Mouse (Mus musculus): ENCODE data around the gene Tmem140.

DNA sequence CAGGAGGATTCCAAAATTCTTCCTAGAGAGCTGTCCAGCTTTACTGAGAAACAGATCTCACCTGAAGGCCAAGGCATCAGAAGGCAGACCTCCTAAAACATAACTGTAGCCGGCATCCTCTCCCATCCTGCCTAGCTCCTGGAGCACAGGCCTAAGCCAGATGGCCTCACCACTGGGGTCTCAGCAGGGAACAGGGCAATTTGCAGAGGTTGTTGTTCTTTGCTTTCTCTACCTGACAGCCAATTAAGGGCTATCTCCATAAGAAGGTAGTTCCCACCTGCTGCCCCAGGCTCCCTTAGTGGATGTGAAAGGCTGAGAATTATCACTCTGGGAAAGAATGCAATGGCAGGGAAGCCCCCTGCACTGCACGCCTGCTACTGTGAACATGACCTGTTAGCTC, 38.0 kb downstream of the Tmem140 start:
- TF ChIP-seq CTCF (IDR thresholded peaks at IDR 0.05; ENCODE audit: low read depth) (no peak), EP300 (IDR thresholded peaks at IDR 0.05; ENCODE audit: low read depth) (no peak)
